Mouse (Mus musculus) embryo, embryonic 10.5 days (tissue): ENCODE data around the gene Clasp1.

Experiments used
- DNase-seq: peaks from one replicate; pipeline ENCODE4 v3.0.0-alpha.2; 2015; ENCODE audit warnings: low spot score

Clasp1 gene

GRCm38 (mm10) chr1:118402966-118403365, 14.1 kb downstream of the Clasp1 start:
- no peak for DNase-seq

GRCm38 (mm10) chr1:118403440-118403839, 14.6 kb downstream of the Clasp1 start:
- DNase-seq = no peak

- DNase-seq = no peak
These were observed 18.9 kb downstream of the Clasp1 start for GRCm38 (mm10) chr1:118407586-118408250.

- DNase-seq = no peak
These were observed 20.4 kb downstream of the Clasp1 start for GRCm38 (mm10) chr1:118409249-118409648.

- no peak for DNase-seq
These were observed 22.0 kb downstream of the Clasp1 start for GRCm38 (mm10) chr1:118410824-118411223.

GRCm38 (mm10) chr1:118413169-118413568, 24.3 kb downstream of the Clasp1 start:
- DNase-seq = no peak

GRCm38 (mm10) chr1:118417047-118417730, 28.3 kb downstream of the Clasp1 start:
- no peak for DNase-seq

GRCm38 (mm10) chr1:118419399-118419798, 30.5 kb downstream of the Clasp1 start:
- DNase-seq = no peak

GRCm38 (mm10) chr1:118421149-118421548, 32.3 kb downstream of the Clasp1 start:
- no peak for DNase-seq

GRCm38 (mm10) chr1:118422812-118423211, 34.0 kb downstream of the Clasp1 start:
- DNase-seq = no peak

GRCm38 (mm10) chr1:118425982-118426381, 37.1 kb downstream of the Clasp1 start:
- no peak for DNase-seq

- no peak for DNase-seq
These were observed 39.7 kb downstream of the Clasp1 start for GRCm38 (mm10) chr1:118428354-118429084.

GRCm38 (mm10) chr1:118431548-118431947, 42.7 kb downstream of the Clasp1 start:
- no peak for DNase-seq

- DNase-seq = peak; percentile 21
These were observed 46.2 kb downstream of the Clasp1 start for GRCm38 (mm10) chr1:118435001-118435473.

GRCm38 (mm10) chr1:118437856-118438255, 49.0 kb downstream of the Clasp1 start:
- no peak for DNase-seq

GRCm38 (mm10) chr1:118438332-118438731, 49.5 kb downstream of the Clasp1 start:
- DNase-seq = no peak

- DNase-seq = no peak
These were observed 51.7 kb downstream of the Clasp1 start for GRCm38 (mm10) chr1:118440547-118440946.

- DNase-seq = no peak
These were observed 55.6 kb downstream of the Clasp1 start for GRCm38 (mm10) chr1:118444420-118444819.

GRCm38 (mm10) chr1:118444988-118445387, 56.1 kb downstream of the Clasp1 start:
- DNase-seq = no peak

- no peak for DNase-seq
These were observed 56.6 kb downstream of the Clasp1 start for GRCm38 (mm10) chr1:118445441-118445840.

- no peak for DNase-seq
These were observed 57.1 kb downstream of the Clasp1 start for GRCm38 (mm10) chr1:118446006-118446405.

GRCm38 (mm10) chr1:118447131-118447530, 58.3 kb downstream of the Clasp1 start:
- no peak for DNase-seq

- DNase-seq = no peak
These were observed 59.4 kb downstream of the Clasp1 start for GRCm38 (mm10) chr1:118448214-118448613.
